Mouse (Mus musculus): ENCODE data around the gene Shank3.

The Shank3 gene

DNA sequence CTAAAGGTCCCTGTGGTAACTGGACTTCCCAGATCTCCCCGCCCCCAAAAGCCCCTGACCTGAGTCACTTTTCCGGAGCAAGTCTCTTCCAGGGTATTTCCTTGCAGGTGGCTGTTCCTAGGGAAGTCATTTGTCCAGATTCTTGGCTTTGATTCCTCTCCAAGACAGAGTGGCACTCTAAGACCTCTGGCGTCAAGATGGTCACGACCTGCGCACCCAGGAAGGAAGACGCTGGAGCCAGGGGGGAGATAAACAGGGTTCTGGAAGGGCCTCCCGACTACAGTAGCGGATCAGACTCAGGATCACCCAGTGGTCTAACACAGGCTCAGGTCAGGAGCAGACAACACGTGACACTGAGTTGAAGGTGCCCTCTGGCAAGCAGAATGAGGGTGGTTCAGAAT lies 22.3 kb upstream of the Shank3 start, which contains the start of gene Arsa:
Gene Arsa, minus strand, starts transcription at position 335 of the 401 bp plus-strand sequence.
- CTCF ChIA-PET, result interaction anchor here (0.7 to 0.9 kb wide), 2 partner anchors 11 to 15 kb away, joined by 3 to 4 read pairs; no protein-coding TSS in a partner anchor

DNA sequence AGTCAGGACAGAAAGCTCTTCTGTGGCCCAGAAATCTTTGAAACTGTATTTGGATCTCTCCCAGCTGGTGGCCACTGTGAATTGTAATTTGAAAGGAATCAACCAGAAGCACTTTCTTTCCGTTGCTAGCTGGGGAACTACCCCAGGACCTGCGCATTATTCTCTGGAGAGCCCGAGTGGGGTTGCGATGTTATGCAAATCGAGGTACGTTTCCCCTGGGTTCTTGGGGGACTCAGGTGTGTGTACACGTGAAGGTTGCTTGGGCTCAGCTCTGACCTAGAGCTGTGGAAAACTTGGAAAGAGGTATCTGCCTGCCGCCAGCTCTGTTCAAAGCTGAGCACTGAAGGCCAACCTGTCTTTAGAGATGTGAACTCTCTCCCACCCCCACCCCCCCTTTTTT lies 21.6 kb upstream of the Shank3 start:
- CTCF ChIA-PET, result interaction anchor here (0.7 kb wide), 1 partner anchor 14 kb away, joined by 3 read pairs; no protein-coding TSS in a partner anchor

DNA sequence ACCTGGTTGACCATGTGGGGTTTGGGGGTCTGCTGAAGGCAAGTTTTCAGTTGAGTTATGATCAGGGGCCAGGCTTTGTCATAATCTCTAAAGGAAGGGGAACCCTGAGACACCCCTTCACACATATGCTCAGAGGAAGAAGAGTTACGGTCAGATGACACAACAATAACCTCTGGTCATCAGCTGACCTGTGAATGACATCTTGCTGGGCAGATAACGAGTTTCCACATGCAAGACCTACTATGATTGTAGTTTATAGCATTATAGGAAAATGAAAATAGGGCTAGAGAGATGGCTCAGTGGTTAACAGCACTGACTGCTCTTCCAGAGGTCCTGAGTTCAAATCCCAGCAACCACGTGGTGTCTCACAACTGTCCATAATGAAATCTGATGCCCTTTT lies 20.8 kb upstream of the Shank3 start:
- CTCF ChIA-PET, result no interaction called here

DNA sequence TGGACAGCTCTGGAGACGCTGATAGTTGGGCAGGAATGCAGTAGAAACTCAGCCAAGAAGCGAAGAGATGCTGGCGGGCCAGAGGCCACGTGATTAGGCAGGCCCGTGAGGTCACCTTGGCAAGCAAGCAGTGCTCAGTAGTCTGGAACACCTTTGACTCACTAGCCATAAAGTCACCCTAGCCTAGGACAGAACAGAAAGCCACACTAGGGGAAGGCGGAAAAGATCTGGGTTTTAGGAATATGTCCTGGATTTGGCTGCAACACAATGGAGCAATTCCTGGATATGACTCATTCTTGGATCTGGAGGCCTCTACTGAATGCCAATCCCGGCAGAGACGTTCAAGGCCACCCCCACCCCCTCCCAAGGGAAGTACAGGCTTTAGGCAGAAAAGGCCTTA lies 18.8 kb upstream of the Shank3 start:
- CTCF ChIA-PET, result no interaction called here

DNA sequence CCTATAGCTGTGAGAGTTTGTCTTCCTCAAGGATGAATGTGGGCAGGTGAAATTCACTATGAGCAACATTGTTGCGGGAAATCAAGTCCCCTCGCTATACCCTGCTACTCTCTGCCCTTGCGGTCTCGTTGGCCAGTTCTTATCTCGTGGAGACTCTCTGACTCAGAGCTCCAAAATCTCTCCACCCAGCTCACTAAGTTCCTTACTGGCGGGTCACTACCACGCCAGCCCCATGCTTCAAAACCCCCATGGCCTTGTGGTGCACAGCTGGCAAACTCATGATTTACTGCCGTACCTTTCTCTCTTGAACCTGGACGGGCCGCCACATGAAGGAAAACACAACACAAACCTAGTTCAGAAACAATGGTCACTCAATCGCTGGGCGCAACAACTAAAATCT lies 11.2 kb upstream of the Shank3 start:
- CTCF ChIA-PET, result no interaction called here

DNA sequence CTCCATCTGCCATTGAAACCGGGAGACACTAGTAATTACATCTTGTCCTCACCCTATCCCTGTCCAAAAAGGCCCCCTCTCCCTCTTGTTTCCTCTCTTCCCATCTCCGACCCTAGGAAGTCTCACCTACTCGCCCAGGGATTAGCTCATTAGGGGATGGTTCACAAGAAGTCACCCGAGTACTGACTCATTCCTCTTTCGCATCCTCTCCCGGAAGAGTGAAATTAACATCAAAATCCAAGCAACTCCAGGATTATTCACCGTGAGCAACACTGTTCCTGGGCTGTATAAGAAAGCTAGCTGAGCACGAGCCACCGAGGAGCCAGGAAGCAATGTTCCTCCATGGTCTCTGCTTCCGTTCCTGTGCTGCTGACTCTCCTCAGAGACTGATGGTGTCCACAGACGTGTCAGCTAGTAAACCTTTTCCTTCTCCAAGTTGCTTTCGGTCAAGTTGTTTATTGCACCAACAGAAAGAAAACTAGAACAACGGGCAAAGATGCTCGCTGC lies 10.8 kb upstream of the Shank3 start:
- CTCF ChIA-PET, result no interaction called here

DNA sequence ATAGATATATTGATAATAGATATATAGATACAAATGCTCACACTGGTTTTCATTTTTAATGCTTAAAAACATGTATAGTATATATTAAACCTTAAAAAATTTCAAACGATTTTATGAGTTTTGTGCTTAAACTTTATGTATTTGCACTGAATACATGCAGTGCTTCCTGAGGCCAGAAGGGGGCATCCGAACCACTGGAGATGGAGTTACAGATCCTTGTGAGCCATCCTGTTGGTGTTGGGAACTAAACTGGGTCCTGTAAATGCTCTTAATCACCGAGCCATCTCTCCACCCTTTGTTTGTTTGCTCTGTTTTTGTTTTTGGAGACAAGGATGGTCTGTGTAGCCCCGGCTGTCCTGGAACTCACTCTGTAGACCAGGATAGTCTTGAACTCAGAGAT lies 4.5 kb upstream of the Shank3 start:
- CTCF ChIA-PET, result no interaction called here

DNA sequence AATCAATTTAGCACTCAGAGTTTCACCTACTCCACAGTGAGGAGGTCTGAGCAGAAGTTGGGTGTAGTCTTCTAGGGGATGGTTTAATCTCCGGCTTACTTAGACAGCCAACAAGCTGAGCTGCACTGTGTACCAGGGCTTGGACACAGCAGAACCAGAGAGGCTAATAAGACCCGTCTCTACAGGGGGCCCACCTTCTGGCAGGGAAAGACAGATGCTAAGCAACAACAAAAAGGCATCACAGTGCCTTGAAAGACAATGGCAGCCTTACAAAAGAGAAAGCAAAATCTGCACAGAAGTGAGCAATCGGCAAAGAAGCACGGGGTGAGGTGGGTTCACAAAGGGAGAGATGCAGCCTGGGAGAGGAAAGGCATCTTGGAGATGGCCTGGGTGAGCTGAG lies 3.3 kb upstream of the Shank3 start:
- CTCF ChIA-PET, result no interaction called here

DNA sequence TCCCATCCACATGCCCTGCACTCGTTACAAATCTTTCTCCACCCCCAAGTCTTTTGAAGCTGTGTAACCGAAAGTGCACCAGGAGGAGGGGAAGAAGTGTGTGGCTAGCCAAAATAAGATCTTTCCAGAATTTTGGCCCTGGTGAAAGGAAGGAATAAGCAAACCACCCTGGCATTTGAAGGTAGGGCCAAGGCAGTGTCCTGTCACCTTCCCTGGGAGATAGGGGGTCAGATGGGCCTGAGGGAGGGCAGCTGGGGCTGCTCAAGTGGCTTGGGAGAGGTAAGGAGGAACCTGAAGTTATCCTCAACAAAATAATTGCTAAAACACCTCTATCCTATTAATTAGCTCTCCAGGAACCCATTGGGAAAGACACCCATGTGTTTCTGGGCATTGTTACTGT lies 2.6 kb upstream of the Shank3 start:
- CTCF ChIA-PET, result no interaction called here

DNA sequence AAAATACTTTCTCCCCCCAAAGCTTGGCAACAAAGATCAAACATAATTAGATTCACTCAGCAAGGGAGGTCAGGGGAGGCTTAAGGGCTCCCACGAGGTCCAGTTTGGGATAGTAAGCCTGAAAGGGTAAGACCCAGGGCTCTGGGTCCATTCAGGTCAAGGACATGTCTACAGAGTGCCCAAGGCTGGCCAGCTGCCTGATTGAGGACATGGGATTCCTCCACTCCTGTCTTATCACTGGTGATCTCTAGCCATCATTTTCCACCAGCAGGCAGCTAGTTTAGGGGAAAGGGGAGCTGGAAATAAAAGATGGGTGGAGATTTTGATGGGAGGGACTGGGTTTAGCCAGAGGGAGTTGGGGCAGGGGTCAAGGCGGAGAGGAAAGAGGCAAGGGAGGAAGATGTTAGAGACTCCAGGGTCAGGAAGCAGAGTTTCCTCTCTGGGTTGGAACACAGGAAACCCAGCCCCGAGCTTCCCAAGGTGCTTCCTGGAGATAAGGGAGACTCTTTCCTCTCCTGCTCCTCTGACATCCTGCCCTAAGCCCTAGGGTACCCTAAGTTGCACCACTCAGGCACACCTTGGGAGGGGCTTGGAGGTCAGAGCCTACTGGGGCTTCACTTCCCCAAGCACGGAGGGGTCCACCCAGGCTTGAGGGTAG lies 1.9 kb upstream of the Shank3 start:
- CTCF ChIA-PET, result no interaction called here

DNA sequence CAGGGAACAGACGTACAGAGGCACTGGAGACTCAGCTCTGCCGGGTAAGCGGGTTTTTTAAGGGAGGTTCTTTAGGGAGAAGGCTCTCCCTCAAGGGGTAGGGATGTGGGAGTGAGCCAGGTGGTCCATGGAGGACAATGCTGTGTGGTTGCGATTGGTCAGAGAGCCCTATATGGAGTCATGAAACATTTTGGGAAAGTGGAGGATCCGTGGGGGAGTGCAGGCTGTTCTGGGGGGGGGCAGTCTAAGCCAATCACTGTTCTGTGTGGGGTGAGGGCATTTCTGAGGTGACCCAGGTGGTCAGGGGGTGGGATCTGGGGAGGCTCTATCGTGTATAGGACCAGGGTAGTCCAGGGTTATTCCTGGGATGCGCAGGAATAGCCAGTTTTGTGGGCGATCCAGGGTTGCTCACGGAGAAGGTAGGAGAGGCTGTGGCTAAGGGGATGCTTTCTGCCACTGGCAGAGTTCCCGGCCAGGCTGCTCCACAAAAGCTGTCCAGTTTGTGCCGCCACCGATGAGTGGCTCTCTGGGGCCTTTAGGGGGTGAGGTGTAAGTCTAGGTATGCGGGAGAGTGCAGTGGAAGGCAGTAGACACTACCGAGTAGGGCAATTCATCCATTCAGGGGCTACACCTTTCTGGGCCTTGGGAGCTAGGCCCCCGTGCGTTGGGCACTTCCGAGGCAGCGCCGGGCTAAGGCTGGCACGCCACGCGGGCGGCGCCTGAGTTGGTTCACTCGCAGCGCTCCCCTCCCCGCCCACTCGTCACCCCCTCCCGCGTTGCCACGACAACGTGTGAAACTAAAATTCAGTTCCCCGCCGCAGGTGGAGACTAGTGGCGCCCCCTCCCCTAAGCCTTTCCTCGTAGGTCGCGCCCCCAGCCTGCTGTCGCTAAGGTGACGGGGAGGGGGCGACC lies 1.1 kb upstream of the Shank3 start:
- CTCF ChIA-PET, result no interaction called here

DNA sequence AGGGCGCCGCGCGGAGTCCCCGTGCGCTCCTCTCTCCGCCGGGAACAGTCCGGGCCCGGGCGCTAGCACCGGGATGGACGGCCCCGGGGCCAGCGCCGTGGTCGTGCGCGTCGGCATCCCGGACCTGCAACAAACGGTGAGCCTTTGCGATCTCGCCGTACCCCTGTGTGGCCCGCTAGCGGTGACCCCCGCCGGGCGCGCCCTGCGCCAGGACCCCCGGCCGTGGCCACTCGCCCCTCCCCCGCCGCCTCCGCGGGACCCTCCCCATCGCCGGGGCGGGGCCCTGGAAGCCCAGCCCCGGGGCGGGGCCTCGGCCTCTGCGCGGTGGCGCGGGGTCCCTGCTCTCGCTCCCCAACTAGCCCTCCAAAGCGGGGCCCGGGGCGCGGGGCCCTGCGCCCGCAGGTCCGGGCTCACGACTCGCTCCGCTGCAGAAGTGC lies 379 bp downstream of the Shank3 start:
- CTCF ChIA-PET, result no interaction called here

DNA sequence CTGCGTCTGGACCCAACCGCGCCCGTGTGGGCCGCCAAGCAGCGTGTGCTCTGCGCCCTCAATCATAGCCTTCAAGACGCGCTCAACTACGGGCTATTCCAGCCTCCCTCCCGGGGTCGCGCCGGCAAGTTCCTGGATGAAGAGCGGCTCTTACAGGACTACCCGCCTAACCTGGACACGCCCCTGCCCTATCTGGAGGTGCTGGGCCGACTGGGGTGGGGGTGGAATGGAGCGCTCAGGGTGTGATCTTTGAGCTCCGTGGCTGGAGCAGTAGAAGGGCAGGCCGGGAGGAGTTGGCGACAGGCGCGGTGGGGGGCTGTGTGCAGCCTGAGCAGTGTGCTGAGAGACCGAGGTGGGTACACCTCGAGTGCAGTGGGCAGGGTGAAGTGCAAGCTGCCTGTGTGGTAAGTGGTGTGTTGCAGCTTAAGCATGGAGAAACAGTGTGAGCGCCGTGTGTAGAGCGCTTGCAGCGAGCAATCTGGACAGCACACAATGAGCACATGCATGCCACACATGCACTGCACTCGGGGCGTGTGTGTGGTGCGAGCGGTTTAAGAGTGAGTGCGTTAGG lies 883 bp downstream of the Shank3 start:
- CTCF ChIA-PET, result no interaction called here

DNA sequence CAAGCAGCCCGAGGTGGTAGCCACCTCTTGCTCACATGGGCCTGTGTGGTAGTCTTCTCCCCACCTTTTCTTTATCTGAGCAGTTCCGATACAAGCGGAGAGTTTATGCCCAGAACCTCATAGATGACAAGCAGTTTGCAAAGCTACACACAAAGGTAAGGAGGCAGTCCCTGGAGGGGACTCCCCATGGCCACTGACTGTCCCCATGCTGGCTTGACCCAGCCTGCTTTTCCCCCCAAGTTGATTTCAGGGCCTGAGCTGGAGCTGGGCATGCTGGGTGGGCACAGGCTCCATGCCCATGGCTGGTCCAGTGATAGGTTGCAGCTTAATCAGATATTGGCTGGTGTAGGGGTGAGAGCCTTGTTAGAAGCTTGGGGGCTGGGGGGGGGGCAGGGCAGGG lies 1.9 kb downstream of the Shank3 start:
- CTCF ChIA-PET, result no interaction called here

DNA sequence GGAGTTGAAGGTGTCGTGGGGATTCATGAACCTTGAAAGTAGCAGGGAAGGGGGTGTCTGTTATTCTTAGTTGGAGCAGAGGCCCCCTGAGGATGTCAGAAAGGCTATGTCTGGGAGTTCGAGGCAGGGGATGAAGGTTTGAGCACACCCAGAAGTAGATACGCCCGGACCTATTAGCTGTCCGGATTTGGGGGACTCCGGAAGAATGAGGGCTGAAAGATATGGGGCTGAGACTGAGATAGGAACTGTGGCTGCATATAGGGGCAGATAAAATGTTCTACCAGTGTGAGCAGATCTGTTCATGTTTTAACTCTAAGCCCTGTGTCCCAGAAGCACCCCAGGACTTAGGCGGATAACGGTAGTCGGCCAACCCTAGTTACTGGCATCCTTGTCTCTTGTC lies 5.4 kb downstream of the Shank3 start:
- CTCF ChIA-PET, result no interaction called here

DNA sequence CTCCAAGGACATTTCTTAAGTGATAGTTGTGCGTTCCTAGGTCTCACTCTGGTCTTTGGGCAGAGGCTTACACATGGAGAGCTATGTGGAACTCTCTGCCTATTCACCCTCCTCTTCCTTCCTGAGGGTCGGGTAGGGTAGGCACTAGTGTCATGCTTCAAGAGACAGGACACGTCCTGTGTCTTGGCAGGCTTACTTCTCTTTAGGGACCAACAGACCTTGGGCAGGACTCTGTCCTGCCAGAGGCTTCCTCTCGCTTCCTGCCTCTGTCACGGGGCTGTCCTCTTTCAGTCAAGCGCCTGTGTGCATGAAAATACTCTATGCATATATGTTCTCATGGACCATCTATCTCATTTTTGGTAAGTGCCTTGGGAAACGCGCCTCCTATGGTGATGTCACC lies 8.3 kb downstream of the Shank3 start:
- CTCF ChIA-PET, result no interaction called here

DNA sequence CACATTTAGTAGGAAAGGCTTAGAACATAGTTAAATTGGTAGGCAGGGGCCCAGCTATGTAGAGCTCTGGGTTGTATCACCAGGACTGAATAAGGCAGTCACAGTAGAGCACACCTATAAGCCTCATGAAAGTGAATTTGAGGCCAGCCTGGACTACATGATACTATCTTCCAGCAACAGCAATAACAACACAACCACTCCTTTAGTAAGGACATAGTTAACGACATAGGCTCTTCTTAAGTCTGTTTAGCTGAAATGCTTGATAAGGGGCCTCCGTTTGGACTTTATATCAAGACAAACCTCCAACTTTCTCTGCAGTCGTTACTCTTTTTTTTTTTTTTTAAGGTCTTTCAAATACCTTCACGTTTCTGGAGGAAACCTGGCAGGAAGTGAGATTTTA lies 13.3 kb downstream of the Shank3 start:
- CTCF ChIA-PET, result interaction anchor here (0.6 kb wide), 1 partner anchor 16 kb away, joined by 6 read pairs; no protein-coding TSS in a partner anchor

DNA sequence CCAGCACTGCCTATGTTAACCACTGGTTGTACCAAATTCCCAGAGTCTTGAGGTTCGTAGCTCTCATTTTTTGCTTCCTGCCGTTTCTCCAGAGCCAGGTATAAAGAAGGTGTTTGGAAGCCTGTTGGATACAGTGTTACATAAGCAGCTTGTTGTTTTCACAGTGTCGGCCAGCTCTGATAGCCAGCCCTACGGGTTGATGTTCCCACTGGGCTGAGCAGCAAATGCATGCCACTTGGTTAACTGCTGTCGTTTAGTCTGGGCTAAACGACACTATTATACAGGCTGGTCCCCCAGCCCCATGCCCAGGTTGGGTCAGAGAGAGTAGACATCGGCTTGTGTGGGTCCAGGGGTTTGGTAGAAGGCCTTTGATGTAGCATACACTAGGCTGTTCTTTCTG lies 22.5 kb downstream of the Shank3 start:
- CTCF ChIA-PET, result no interaction called here

DNA sequence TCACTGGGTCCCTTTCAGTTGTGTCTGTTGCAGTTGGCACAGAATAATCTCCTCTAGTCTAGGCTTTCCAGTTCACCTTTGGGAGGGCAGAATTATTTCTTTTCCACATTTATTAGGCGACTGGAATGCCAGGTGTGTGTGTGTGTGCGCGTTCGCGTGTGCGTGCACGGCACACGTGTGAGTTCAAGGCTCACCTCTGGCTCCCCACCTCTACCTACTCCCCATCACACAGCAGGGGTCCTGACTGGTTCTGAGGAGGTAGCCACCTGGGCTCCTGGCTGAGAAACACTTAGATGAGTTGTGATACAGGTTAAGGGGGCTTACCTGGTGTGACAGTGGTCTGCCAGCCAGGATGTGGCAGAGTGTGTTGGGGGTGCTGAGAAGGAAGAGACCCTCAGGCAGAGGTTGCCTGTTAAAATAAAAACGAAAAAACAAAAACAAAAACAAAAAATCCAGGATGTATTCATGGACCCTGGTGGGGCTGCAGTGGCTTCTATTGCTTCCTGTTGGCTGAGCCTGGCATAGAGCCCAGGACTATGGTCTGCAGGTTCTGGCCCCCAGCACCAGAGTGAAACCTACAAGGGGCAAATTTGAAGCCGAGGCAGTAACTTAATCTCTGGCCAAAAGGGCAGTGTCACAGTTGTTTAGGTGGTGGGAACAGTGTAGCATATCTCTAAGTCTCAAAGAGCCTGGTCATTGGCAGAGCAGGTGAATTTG lies 23.3 kb downstream of the Shank3 start:
- CTCF ChIA-PET, result no interaction called here

DNA sequence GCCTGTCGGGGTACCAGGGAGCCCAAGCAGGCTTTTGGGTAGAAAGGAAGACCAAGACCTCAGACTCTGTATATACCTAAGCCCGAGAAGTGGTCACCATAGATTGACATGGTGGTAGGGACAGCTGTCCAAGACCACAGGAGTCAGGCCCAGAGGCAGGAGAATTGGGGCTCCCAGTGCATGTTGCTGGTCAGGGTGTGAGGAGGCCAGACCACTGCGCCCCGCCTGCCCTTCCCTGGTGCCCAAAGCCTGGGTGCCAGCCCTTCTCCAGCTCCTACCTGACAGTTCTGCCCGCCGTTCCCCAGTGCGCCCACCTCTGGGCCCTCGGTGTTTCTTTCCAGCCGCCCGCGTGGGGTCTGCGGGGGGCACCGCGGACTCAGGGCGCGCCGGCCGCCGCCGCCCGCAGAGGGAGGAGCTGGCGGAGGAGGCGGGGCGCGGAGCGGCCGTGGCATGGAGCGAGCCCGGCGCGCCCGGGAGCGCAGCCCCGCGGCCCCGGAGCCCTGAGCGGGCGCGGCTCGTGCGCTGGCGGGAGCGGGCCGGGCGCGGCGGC lies 23.9 kb downstream of the Shank3 start:
- CTCF ChIA-PET, result no interaction called here

DNA sequence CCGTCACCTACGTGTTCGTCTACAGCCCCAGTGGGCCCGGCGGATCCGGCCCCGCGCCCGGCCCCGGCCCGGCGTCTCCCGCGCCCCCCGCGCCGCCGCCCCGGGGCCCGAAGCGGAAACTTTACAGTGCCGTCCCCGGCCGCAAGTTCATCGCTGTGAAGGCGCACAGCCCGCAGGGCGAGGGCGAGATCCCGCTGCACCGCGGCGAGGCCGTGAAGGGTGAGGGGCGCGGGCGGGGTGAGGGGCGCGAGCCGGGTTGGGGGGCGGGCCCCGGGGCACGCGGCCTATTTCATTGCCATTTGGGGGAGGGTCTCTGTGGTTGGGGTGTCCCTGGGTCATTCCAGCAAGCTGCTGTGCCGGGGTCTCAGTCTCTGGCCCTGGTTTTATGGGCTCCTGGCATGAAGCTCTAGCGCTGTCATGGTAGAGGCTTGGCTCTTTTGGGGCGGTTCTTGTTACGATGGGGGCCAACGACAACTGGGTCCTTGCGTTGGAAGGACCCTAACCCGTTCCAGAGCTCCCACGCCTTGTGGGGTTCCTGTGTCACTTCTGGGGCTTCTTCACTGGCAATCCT lies 24.7 kb downstream of the Shank3 start:
- CTCF ChIA-PET, result no interaction called here
